Mouse (Mus musculus) myocyte (in vitro differentiated cells): ENCODE results near the gene Pvr. TPM values are rescaled to one million over a fixed set of nuclear protein-coding genes. Genes with fewer than 3 reads are reported as not detected.

ENCODE experiments used
- H3K27me3 ChIP-seq: one replicate; pipeline ENCODE4 v1.6.1; 2011; ENCODE audit not compliant: control insufficient read depth, insufficient read depth, insufficient read length
- H3K36me3 ChIP-seq: one replicate; pipeline ENCODE4 v1.6.1; 2011; ENCODE audit not compliant: control insufficient read depth, insufficient read depth
- H3K4me2 ChIP-seq: one replicate; pipeline ENCODE4 v1.6.1; 2011; ENCODE audit warnings: low read depth, control low read depth
- H3K4me3 ChIP-seq: one replicate; pipeline ENCODE4 v1.5.1; 2011; ENCODE audit warnings: mild to moderate bottlenecking, control low read depth, moderate library complexity
- H3K79me2 ChIP-seq: one replicate; pipeline ENCODE4 v1.6.1; 2011; ENCODE audit not compliant: control insufficient read depth, insufficient read depth
- H3ac ChIP-seq: one replicate; pipeline ENCODE4 v1.6.1; 2011; ENCODE audit not compliant: control insufficient read depth, insufficient read length
- CEBPB ChIP-seq: IDR thresholded peaks from 2 replicates; pipeline ENCODE4 v1.6.1; 2011; ENCODE audit warnings: mild to moderate bottlenecking, moderate library complexity; ENCODE audit not compliant: poor library complexity, insufficient read depth, severe bottlenecking
- E2F4 ChIP-seq: IDR thresholded peaks from one replicate; pipeline ENCODE4 v1.6.1; 2011; ENCODE audit warnings: mild to moderate bottlenecking, control low read depth, moderate library complexity; ENCODE audit not compliant: insufficient read depth
- MAX ChIP-seq: IDR thresholded peaks from one replicate; pipeline ENCODE4 v1.6.1; 2011; ENCODE audit warnings: low read depth, mild to moderate bottlenecking, control low read depth
- MYOD1 ChIP-seq, 3 experiments: IDR thresholded peaks; one replicate each; pipeline ENCODE4 v1.6.1; 2011; ENCODE audit warnings: control low read depth in 2 of 3, low read depth in 2 of 3, mild to moderate bottlenecking in 2 of 3, moderate library complexity in 1 of 3; ENCODE audit not compliant: insufficient read length in 2 of 3, control insufficient read depth in 1 of 3
- MYOG ChIP-seq, 3 experiments: IDR thresholded peaks; one replicate each; pipeline ENCODE4 v1.6.1; 2011; ENCODE audit warnings: control low read depth in 2 of 3, low read depth in 2 of 3, mild to moderate bottlenecking in 2 of 3; ENCODE audit not compliant: insufficient read length in 2 of 3, control insufficient read depth in 1 of 3, insufficient read depth in 1 of 3
- POLR2A ChIP-seq: IDR thresholded peaks from one replicate; pipeline ENCODE4 v1.6.1; 2011; ENCODE audit warnings: low read depth, mild to moderate bottlenecking, control low read depth, moderate library complexity; ENCODE audit not compliant: insufficient read length
- POLR2AphosphoS2 ChIP-seq: IDR thresholded peaks from one replicate; pipeline ENCODE4 v1.6.1; 2011; ENCODE audit warnings: low read depth, control low read depth; ENCODE audit not compliant: insufficient read length
- REST ChIP-seq: IDR thresholded peaks from one replicate; pipeline ENCODE4 v1.6.1; 2011; ENCODE audit warnings: mild to moderate bottlenecking, control low read depth, moderate library complexity; ENCODE audit not compliant: insufficient read depth, insufficient read length
- SRF ChIP-seq: IDR thresholded peaks from one replicate; pipeline ENCODE4 v1.6.1; 2011; ENCODE audit warnings: low read depth; ENCODE audit not compliant: control insufficient read depth, insufficient read length
- TCF12 ChIP-seq: IDR thresholded peaks from one replicate; pipeline ENCODE4 v1.6.1; 2011; ENCODE audit warnings: mild to moderate bottlenecking, control low read depth; ENCODE audit not compliant: poor library complexity, insufficient read depth, severe bottlenecking
- TCF3 ChIP-seq: IDR thresholded peaks from one replicate; pipeline ENCODE4 v1.6.1; 2011; ENCODE audit warnings: low read depth, control low read depth; ENCODE audit not compliant: insufficient read length
- USF1 ChIP-seq: IDR thresholded peaks from one replicate; pipeline ENCODE4 v1.6.1; 2011; ENCODE audit warnings: low read depth, mild to moderate bottlenecking, control low read depth, moderate library complexity
- polyA plus RNA-seq: library from polyadenylated mRNA; unstranded; fragments of >200 nt; fragmentation: generic; extraction: Trizol; gene quantifications from one replicate; pipeline ENCODE4 v1.2.1, GENCODE M21; 2012; ENCODE audit warnings: missing spikeins

The Pvr gene
- polyA plus RNA-seq, 1 experiment = 39.7 TPM

GRCm38 (mm10) chr7:19944709-19945108 lies 23.7 kb upstream of the Pvr start:
- no peak overlapping the region for H3K4me3 ChIP-seq
- TF ChIP-seq MYOG (IDR thresholded peaks at IDR 0.05; ENCODE audit: control insufficient read depth in 1 of 3, insufficient read depth in 1 of 3, insufficient read length in 2 of 3, low read depth in 2 of 3) (no peak), E2F4 (no peak), USF1 (no peak), REST (no peak), TCF12 (no peak), SRF (no peak), POLR2AphosphoS2 (no peak), TCF3 (no peak), MYOD1 (IDR thresholded peaks at IDR 0.05; ENCODE audit: control insufficient read depth in 1 of 3, insufficient read length in 2 of 3, low read depth in 2 of 3) (no peak), CEBPB (no peak), POLR2A (no peak), MAX (no peak)

GRCm38 (mm10) chr7:19940256-19940655 lies 19.3 kb upstream of the Pvr start:
- Histone ChIP-seq H3K4me2 (peak overlapping the region; percentile 26), H3ac (no peak overlapping the region), H3K4me3 (no peak overlapping the region), H3K79me2 (no peaks in the 10 kb centered on the region), H3K27me3 (no peaks in the 10 kb centered on the region), H3K36me3 (no peaks in the 10 kb centered on the region)
- no peak for TF ChIP-seq MYOG (IDR thresholded peaks at IDR 0.05; ENCODE audit: control insufficient read depth in 1 of 3, insufficient read depth in 1 of 3, insufficient read length in 2 of 3, low read depth in 2 of 3)
- TF ChIP-seq POLR2A = no peak
- TF ChIP-seq POLR2AphosphoS2 = no peak
- no peak for TF ChIP-seq SRF
- TF ChIP-seq MAX = no peak
- no peak for TF ChIP-seq REST
- no peak for TF ChIP-seq E2F4
- TF ChIP-seq TCF3 = no peak
- TF ChIP-seq CEBPB = no peak
- TF ChIP-seq TCF12 = no peak
- no peak for TF ChIP-seq MYOD1 (IDR thresholded peaks at IDR 0.05; ENCODE audit: control insufficient read depth in 1 of 3, insufficient read length in 2 of 3, low read depth in 2 of 3)
- TF ChIP-seq USF1 = no peak

More at GRCm38 (mm10) chr7:19944709-19945108, 23.7 kb upstream of the Pvr start:
- Histone ChIP-seq H3ac (no peak overlapping the region), H3K79me2 (no peaks in the 10 kb centered on the region), H3K4me2 (no peak overlapping the region), H3K36me3 (no peaks in the 10 kb centered on the region), H3K27me3 (no peaks in the 10 kb centered on the region)

- H3K4me2 ChIP-seq = peak overlapping the region; percentile 69
- H3K27me3 ChIP-seq = no peaks in the 10 kb centered on the region
- H3ac ChIP-seq = no peak overlapping the region
- H3K4me3 ChIP-seq = no peak overlapping the region
- H3K36me3 ChIP-seq = no peaks in the 10 kb centered on the region
- no peaks in the 10 kb centered on the region for H3K79me2 ChIP-seq
- peak; percentile 25 for TF ChIP-seq POLR2A
- no peak for TF ChIP-seq USF1
- no peak for TF ChIP-seq TCF12
- peak; percentile 70; the same call in 1 of the 2 replicates for TF ChIP-seq CEBPB
- TF ChIP-seq MYOG (IDR thresholded peaks at IDR 0.05; ENCODE audit: control insufficient read depth in 1 of 3, insufficient read depth in 1 of 3, insufficient read length in 2 of 3, low read depth in 2 of 3) = peak in 1 of 3 experiments; percentile 15
These were observed 18.7 kb upstream of the Pvr start for GRCm38 (mm10) chr7:19939555-19940235.

- TF ChIP-seq MYOG (IDR thresholded peaks at IDR 0.05; ENCODE audit: control insufficient read depth in 1 of 3, insufficient read depth in 1 of 3, insufficient read length in 2 of 3, low read depth in 2 of 3) (no peak), MAX (no peak), USF1 (no peak), CEBPB (no peak), SRF (no peak), TCF3 (no peak), E2F4 (no peak), MYOD1 (IDR thresholded peaks at IDR 0.05; ENCODE audit: control insufficient read depth in 1 of 3, insufficient read length in 2 of 3, low read depth in 2 of 3) (no peak), POLR2AphosphoS2 (no peak), REST (no peak), POLR2A (no peak), TCF12 (no peak)
- Histone ChIP-seq H3K79me2 (no peaks in the 10 kb centered on the region), H3K4me2 (no peak overlapping the region), H3K27me3 (no peaks in the 10 kb centered on the region), H3K4me3 (no peak overlapping the region), H3K36me3 (no peaks in the 10 kb centered on the region), H3ac (no peak overlapping the region)
These were observed 16.4 kb upstream of the Pvr start for GRCm38 (mm10) chr7:19937229-19937821.

- Histone ChIP-seq H3K4me2 (peak overlapping the region; percentile 6), H3K4me3 (no peak overlapping the region), H3K36me3 (no peaks in the 10 kb centered on the region), H3K79me2 (no peaks in the 10 kb centered on the region), H3ac (no peak overlapping the region), H3K27me3 (no peaks in the 10 kb centered on the region)
- TF ChIP-seq USF1 = no peak
- TF ChIP-seq MAX = no peak
- TF ChIP-seq SRF = no peak
- no peak for TF ChIP-seq POLR2AphosphoS2
- no peak for TF ChIP-seq REST
- no peak for TF ChIP-seq MYOD1 (IDR thresholded peaks at IDR 0.05; ENCODE audit: control insufficient read depth in 1 of 3, insufficient read length in 2 of 3, low read depth in 2 of 3)
- no peak for TF ChIP-seq POLR2A
- no peak for TF ChIP-seq E2F4
- TF ChIP-seq TCF3 = no peak
- no peak for TF ChIP-seq MYOG (IDR thresholded peaks at IDR 0.05; ENCODE audit: control insufficient read depth in 1 of 3, insufficient read depth in 1 of 3, insufficient read length in 2 of 3, low read depth in 2 of 3)
- no peak for TF ChIP-seq CEBPB
- TF ChIP-seq TCF12 = no peak
These were observed 15.0 kb upstream of the Pvr start for GRCm38 (mm10) chr7:19935961-19936360.
